Mouse (Mus musculus) thymus, adult 2 months (tissue): ENCODE data around the gene Drosha.

ENCODE experiments used
- CTCF ChIP-seq: fragments of 200-500 bp; IDR thresholded peaks from 2 replicates; pipeline ENCODE4 v1.5.1; 2012; ENCODE audit warnings: mild to moderate bottlenecking, control low read depth, low read length, moderate library complexity, borderline replicate concordance; ENCODE audit not compliant: control insufficient read depth, poor library complexity, insufficient read depth; ENCODE audit errors: extremely low read depth
- POLR2A ChIP-seq: fragments of 200-500 bp; IDR thresholded peaks from 2 replicates; pipeline ENCODE4 v1.6.1; 2012; ENCODE audit warnings: mild to moderate bottlenecking, low read length, control low read depth, moderate library complexity; ENCODE audit not compliant: control insufficient read depth, poor library complexity, insufficient read depth; ENCODE audit errors: extremely low read depth

DNA sequence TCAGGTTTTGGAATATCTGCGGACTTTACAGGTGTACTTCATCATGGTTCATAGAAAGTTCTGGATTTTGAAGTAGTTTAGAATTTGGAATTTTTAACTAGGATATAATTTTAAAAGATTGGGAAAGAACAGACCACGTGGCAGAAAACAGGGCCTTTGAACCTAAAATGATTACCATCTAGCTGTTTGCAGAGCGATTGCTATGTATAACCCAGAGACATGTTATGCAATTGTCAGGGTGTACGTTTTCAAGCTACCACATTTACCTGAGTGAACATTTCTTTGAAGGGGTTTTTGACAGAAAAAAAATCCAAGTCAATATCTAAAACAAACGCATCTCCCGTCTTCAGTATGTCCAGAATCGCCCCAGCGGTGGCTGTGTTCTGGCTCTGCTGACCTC is 7.0 kb upstream of the Drosha start:
- no peak for TF ChIP-seq CTCF
- no peak for TF ChIP-seq POLR2A
